Mouse (Mus musculus) intestine, postnatal 0 days (tissue): ENCODE results near the gene Ascc3. TPM values are rescaled to one million over a fixed set of nuclear protein-coding genes. Genes with fewer than 3 reads are reported as not detected.
A peak's percentile ranks its signal among the peaks of the same experiment; 100 is the strongest.

Experiments used
- ATAC-seq: fragments of 200-750 bp; cut with Nextera tagmentation; 2 replicates; pipeline ENCODE4 v1.8.0; 2017; ENCODE audit warnings: mild to moderate bottlenecking, moderate TSS enrichment, moderate library complexity
- H3K27ac ChIP-seq: fragments of 300-500 bp; sonication (generic); 2 replicates; pipeline ENCODE4 v1.5.1; 2014; ENCODE audit warnings: mild to moderate bottlenecking, low read depth, low read length, moderate library complexity
- H3K27me3 ChIP-seq: fragments of 300-500 bp; sonication (generic); replicated peaks from 2 replicates; pipeline ENCODE4 v1.6.1; 2014; ENCODE audit warnings: low read length, mixed read lengths; ENCODE audit not compliant: control insufficient read depth, insufficient read depth
- H3K36me3 ChIP-seq: fragments of 300-500 bp; sonication (generic); 2 replicates; pipeline ENCODE4 v1.6.1; 2014; ENCODE audit warnings: mild to moderate bottlenecking, moderate library complexity; ENCODE audit not compliant: control insufficient read depth, insufficient read depth
- H3K4me1 ChIP-seq: fragments of 300-500 bp; sonication (generic); replicated peaks from 2 replicates; pipeline ENCODE4 v1.6.1; 2014; ENCODE audit warnings: antibody characterized with exemption, low read length, mixed read lengths; ENCODE audit not compliant: control insufficient read depth, insufficient read depth
- H3K4me2 ChIP-seq: fragments of 300-500 bp; sonication (generic); replicated peaks from 2 replicates; pipeline ENCODE4 v1.6.1; 2014; ENCODE audit warnings: low read depth, mild to moderate bottlenecking, moderate library complexity
- H3K4me3 ChIP-seq: fragments of 300-500 bp; sonication (generic); 2 replicates; pipeline ENCODE4 v1.5.1; 2014; ENCODE audit warnings: low read depth, low read length
- H3K9ac ChIP-seq: fragments of 300-500 bp; sonication (generic); 2 replicates; pipeline ENCODE4 v1.6.1; 2014; ENCODE audit warnings: mild to moderate bottlenecking, low read depth, low read length
- H3K9me3 ChIP-seq: fragments of 300-500 bp; sonication (generic); 2 replicates; pipeline ENCODE4 v1.6.1; 2016; ENCODE audit warnings: mixed run types; ENCODE audit not compliant: control insufficient read depth
- CTCF ChIP-seq: sonication (generic); IDR thresholded peaks from 2 replicates; pipeline ENCODE4 v1.5.1; 2016; ENCODE audit warnings: low read depth, mild to moderate bottlenecking, control low read depth, antibody characterized with exemption, moderate library complexity
- WGBS: fragments of 180-500 bp; shearing (Covaris S2); extraction: QIAGEN DNeasy Blood & Tissue Kit; methylation state at CpG from one replicate; pipeline ENCODE4 v1.1.7; 2014; 5-methylcytosine and 5-hydroxymethylcytosine counted together
- polyA plus RNA-seq: library from polyadenylated mRNA; unstranded; fragments of >200 nt; fragmentation: Nextera tagmentation; extraction: Ambion mirVana; gene quantifications from 2 replicates; pipeline ENCODE4 v1.2.1, GENCODE M21; 2015

Ascc3 gene
- polyA plus RNA-seq = 11.2 and 13.3 TPM in 2 replicates

- H3K27me3 ChIP-seq = no peaks in the 10 kb centered on the region
- TF ChIP-seq CTCF = peak; percentile 32; the same call in 1 of the 2 replicates
- H3K4me2 ChIP-seq = peak within 1 kb of the TSS; percentile 65
- ATAC-seq = peak; percentile 99
- under 1% methylated on average over 79 of the region's 79 CpGs for WGBS
- peak within 1 kb of the TSS; percentile 94 for H3K4me3 ChIP-seq
- no peaks in the 10 kb centered on the region for H3K36me3 ChIP-seq
- H3K9ac ChIP-seq = peak within 1 kb of the TSS; percentile 87
- peak within 1 kb of the TSS; percentile 93 for H3K27ac ChIP-seq
- H3K9me3 ChIP-seq = no peaks in the 10 kb centered on the region
- no peaks in the 10 kb centered on the region for H3K4me1 ChIP-seq
Observed at GRCm38 (mm10) chr10:50592355-50593293, at the start of gene Ascc3. Gene Ascc3, plus strand, starts transcription at chr10:50592669.

DNA sequence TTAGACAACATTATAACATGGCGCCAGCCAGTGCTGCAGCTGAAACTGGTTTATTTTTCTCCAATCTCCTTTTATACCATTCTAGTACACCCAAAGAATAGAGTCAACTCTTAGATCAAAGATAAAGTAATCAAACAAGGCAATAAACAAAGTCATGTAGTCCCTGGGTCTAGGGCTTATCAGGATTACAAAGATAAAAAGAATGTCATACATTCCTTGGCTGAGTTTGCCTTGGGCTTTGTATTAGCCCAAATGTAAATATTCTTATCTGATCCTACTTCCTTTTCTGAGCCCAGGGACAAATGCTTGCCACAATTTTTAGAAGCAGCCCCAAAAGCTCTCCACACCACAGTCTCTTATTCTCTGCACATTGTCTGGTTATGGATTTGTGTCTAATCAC, 7.7 kb upstream of the Ascc3 start:
- H3K27me3 ChIP-seq = no peaks in the 10 kb centered on the region

DNA sequence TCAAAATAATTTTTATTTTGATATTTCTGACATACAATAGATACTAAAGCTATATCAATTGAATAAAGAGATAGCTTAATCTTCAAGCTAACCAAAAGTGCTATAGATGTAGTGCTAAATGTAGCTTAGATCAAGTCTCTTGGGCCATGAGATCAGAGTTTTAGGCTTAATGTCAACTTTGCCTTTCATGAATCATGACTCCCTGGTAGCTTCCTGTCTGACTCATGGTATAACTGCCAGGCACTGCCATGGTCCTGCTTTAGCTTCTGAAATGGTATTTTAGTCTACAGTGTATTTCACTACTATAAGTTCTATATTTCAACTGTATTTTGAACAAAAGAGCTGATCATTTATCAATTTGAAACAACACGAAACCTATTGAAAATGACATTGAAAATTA, 5.9 kb upstream of the Ascc3 start:
- Histone ChIP-seq H3K4me2 (no peak overlapping the region), H3K27ac (no peak overlapping the region), H3K36me3 (no peaks in the 10 kb centered on the region), H3K27me3 (no peaks in the 10 kb centered on the region), H3K9me3 (no peaks in the 10 kb centered on the region), H3K4me1 (no peaks in the 10 kb centered on the region), H3K4me3 (no peak overlapping the region), H3K9ac (no peak overlapping the region)
- 87% methylated on average over 1 of the region's 1 CpGs for WGBS
- no peak for ATAC-seq
- TF ChIP-seq CTCF = no peak

More for the DNA sequence above, 7.7 kb upstream of the Ascc3 start:
- no peak for ATAC-seq
- Histone ChIP-seq H3K4me3 (no peak overlapping the region), H3K9ac (no peak overlapping the region), H3K27ac (no peak overlapping the region), H3K4me2 (no peak overlapping the region), H3K36me3 (no peaks in the 10 kb centered on the region), H3K9me3 (no peaks in the 10 kb centered on the region), H3K4me1 (no peaks in the 10 kb centered on the region)
- TF ChIP-seq CTCF = no peak
- WGBS = 38% methylated on average over 1 of the region's 1 CpGs

DNA sequence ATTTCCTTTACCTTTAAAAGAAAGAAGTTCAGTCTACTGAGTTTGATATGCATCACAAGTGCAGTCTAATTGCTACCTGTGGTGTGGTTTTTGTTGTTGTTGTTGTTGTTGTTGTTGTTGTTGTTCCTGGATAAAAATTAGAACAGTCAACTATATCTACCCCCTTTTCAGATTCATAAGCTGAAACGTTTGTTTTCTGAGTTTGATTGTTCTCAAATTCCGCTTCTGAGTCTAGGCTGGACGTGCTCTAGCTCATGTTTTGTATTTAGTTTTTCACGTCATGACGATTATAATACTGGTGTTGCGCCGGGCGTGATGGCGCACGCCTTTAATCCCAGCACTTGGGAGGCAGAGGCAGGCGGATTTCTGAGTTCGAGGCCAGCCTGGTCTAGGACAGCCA, 902 bp downstream of the Ascc3 start:
- Histone ChIP-seq H3K36me3 (no peaks in the 10 kb centered on the region), H3K4me3 (peak overlapping the region; percentile 94), H3K9ac (peak overlapping the region; percentile 87; the same call in 1 of the 2 replicates), H3K4me2 (peak overlapping the region; percentile 65), H3K27me3 (no peaks in the 10 kb centered on the region), H3K4me1 (no peaks in the 10 kb centered on the region), H3K27ac (peak overlapping the region; percentile 93; the same call in 1 of the 2 replicates), H3K9me3 (no peaks in the 10 kb centered on the region)
- 66% methylated on average over 12 of the region's 12 CpGs for WGBS
- TF ChIP-seq CTCF = no peak
- no peak for ATAC-seq

GRCm38 (mm10) chr10:50595340-50595739, 2.9 kb downstream of the Ascc3 start:
- H3K9me3 ChIP-seq = no peaks in the 10 kb centered on the region
- no peak overlapping the region for H3K4me3 ChIP-seq
- H3K4me1 ChIP-seq = no peaks in the 10 kb centered on the region
- no peak overlapping the region for H3K4me2 ChIP-seq
- H3K9ac ChIP-seq = no peak overlapping the region
- H3K27me3 ChIP-seq = no peaks in the 10 kb centered on the region
- no peaks in the 10 kb centered on the region for H3K36me3 ChIP-seq
- no peak for TF ChIP-seq CTCF
- no peak for ATAC-seq
- H3K27ac ChIP-seq = no peak overlapping the region

- no peaks in the 10 kb centered on the region for H3K27me3 ChIP-seq
Observed at GRCm38 (mm10) chr10:50604919-50605318, 12.4 kb downstream of the Ascc3 start.

More at GRCm38 (mm10) chr10:50604919-50605318, 12.4 kb downstream of the Ascc3 start:
- no peak for TF ChIP-seq CTCF
- no peak overlapping the region for H3K27ac ChIP-seq
- no peak overlapping the region for H3K4me2 ChIP-seq
- H3K9ac ChIP-seq = no peak overlapping the region
- H3K36me3 ChIP-seq = 0 out of 2 replicates have a peak, but pooled peaks cover 3% of the 10 kb centered on the region
- no peak for ATAC-seq
- 92% methylated on average over 5 of the region's 5 CpGs for WGBS
- no peaks in the 10 kb centered on the region for H3K4me1 ChIP-seq
- H3K9me3 ChIP-seq = no peaks in the 10 kb centered on the region
- H3K4me3 ChIP-seq = no peak overlapping the region
